In the genomic region with DNA sequence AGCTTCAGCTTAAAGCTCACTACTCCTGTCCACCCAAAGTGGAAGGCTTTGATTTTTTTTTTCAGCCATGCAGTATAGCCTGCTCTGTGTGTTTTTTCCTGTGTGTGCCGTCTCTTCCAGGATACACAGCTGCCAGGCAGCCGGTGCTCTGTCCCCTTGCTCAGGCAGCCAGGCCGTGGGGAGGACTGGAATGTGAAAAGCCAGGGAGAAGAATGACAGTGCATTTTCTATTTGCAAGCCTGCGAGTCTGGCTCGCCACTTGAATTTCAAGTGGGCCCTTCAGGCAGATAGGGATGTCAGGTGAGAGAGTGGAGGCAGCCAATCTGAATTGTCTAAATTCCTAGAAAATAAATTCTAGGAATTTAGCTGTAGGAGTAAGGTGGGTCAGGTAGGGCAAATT, we compare ENCODE assay signal across 10 mouse cellular contexts. TPM values are rescaled to one million over a fixed set of nuclear protein-coding genes. Genes with fewer than 3 reads are reported as not detected.
DNase-seq lines count a peak whose midpoint lies in the region; ATAC-seq and TF ChIP-seq lines count a peak whose summit lies in the region.
"Had no signal": no experiment of that assay in that cellular context is flagged by ENCODE, and none has a peak within 500 bp of the region (broad histone marks: within the 10 kb centered on the region; RNA-seq: fewer than 3 reads in every experiment).

No protein-coding gene starts in this region.

- H3K4me2 ChIP-seq in embryonic facial prominence, embryonic 14.5 days (ENCODE audit: low read depth, low read length): no peak overlapping the region
- H3K4me2 ChIP-seq in hindbrain, embryonic 14.5 days (replicated peaks): no peak overlapping the region
- H3K4me2 ChIP-seq in midbrain, embryonic 16.5 days (ENCODE audit: low read length): no peak overlapping the region

- ATAC-seq in embryonic facial prominence, embryonic 14.5 days (ENCODE audit: low read depth): peak; percentile 41; the same call in 1 of the 2 replicates
- peak; percentile 61 for ATAC-seq in hindbrain, embryonic 14.5 days (ENCODE audit: low FRiP score)
- ATAC-seq in midbrain, embryonic 16.5 days: peak; percentile 73; the same call in 1 of the 2 replicates
- ATAC-seq: Patski had no signal

- TF ChIP-seq POLR2A in thymus, adult 2 months (IDR thresholded peaks at IDR 0.05; ENCODE audit: control insufficient read depth, extremely low read depth, insufficient read depth, low read length, poor library complexity): no peak

- H3K9me3 ChIP-seq in embryonic facial prominence, embryonic 14.5 days (ENCODE audit: control insufficient read depth, low read length): no peaks in the 10 kb centered on the region
- H3K9me3 ChIP-seq in hindbrain, embryonic 14.5 days (ENCODE audit: control insufficient read depth, low read length): no peaks in the 10 kb centered on the region
- no peaks in the 10 kb centered on the region for H3K9me3 ChIP-seq in midbrain, embryonic 16.5 days (replicated peaks; ENCODE audit: control insufficient read depth, low read length, poor library complexity, severe bottlenecking)

- peak; percentile 3 to 6 for DNase-seq in layer of hippocampus, adult 8-10 months (ENCODE audit: low spot score in 2 of 2)
- no peak for DNase-seq in layer of hippocampus, postnatal 36 days
- DNase-seq in embryonic facial prominence, embryonic 14.5 days (ENCODE audit: low spot score): peak; percentile 70
- peak; percentile 33 for DNase-seq in hindbrain, embryonic 14.5 days (ENCODE audit: low spot score)
- DNase-seq in adrenal gland, postnatal 4 days (ENCODE audit: low spot score in 2 of 2): no peak
- no peak for DNase-seq in thymus, adult 2 months
- no peak for DNase-seq in adrenal gland, adult 2 months

- 18% methylated on average over 5 of the region's 5 CpGs for WGBS in embryonic facial prominence, embryonic 14.5 days
- 13% methylated on average over 5 of the region's 5 CpGs for whole genome bisulfite sequencing in hindbrain, embryonic 14.5 days
- WGBS in midbrain, embryonic 16.5 days: 17% methylated on average over 5 of the region's 5 CpGs
- 72% methylated on average over 5 of the region's 5 CpGs for WGBS in thymus, adult 2 months

- H3K27ac ChIP-seq in embryonic facial prominence, embryonic 14.5 days (replicated peaks; ENCODE audit: low read depth, low read length): peak overlapping the region; percentile 39
- H3K27ac ChIP-seq in hindbrain, embryonic 14.5 days: peak overlapping the region; percentile 24; the same call in 1 of the 2 replicates
- H3K27ac ChIP-seq in midbrain, embryonic 16.5 days (ENCODE audit: low read length): peak overlapping the region; percentile 44; the same call in 1 of the 2 replicates
- H3K27ac ChIP-seq in thymus, adult 2 months (ENCODE audit: control insufficient read depth, insufficient read depth, low read length): no peak overlapping the region

- H3K4me1 ChIP-seq in embryonic facial prominence, embryonic 14.5 days (ENCODE audit: control insufficient read depth, insufficient read depth, low read length): peaks cover 15% of the 10 kb centered on the region
- peaks cover 7% of the 10 kb centered on the region for H3K4me1 ChIP-seq in hindbrain, embryonic 14.5 days (replicated peaks; ENCODE audit: control insufficient read depth, insufficient read depth, low read length)
- peaks cover 10% of the 10 kb centered on the region for H3K4me1 ChIP-seq in midbrain, embryonic 16.5 days (ENCODE audit: control insufficient read depth, insufficient read depth, low read length)
- H3K4me1 ChIP-seq in thymus, adult 2 months (replicated peaks; ENCODE audit: control insufficient read depth, insufficient read depth, low read length): peaks cover 3% of the 10 kb centered on the region

- H3K4me3 ChIP-seq in embryonic facial prominence, embryonic 14.5 days (ENCODE audit: low read depth, low read length): no peak overlapping the region
- H3K4me3 ChIP-seq in hindbrain, embryonic 14.5 days (replicated peaks; ENCODE audit: low read length): no peak overlapping the region
- H3K4me3 ChIP-seq in midbrain, embryonic 16.5 days (ENCODE audit: low read depth, low read length): no peak overlapping the region
- H3K4me3 ChIP-seq in thymus, adult 2 months (ENCODE audit: control insufficient read depth, insufficient read depth, low read length): no peak overlapping the region

- no peak for TF ChIP-seq CTCF in thymus, adult 2 months (IDR thresholded peaks at IDR 0.05; ENCODE audit: borderline replicate concordance, control insufficient read depth, extremely low read depth, insufficient read depth, low read length, poor library complexity)

- H3K9ac ChIP-seq in embryonic facial prominence, embryonic 14.5 days (ENCODE audit: low read depth, low read length): no peak overlapping the region
- H3K9ac ChIP-seq in hindbrain, embryonic 14.5 days: no peak overlapping the region
- no peak overlapping the region for H3K9ac ChIP-seq in midbrain, embryonic 16.5 days (ENCODE audit: low read depth, low read length)

- H3K27me3 ChIP-seq in embryonic facial prominence, embryonic 14.5 days (replicated peaks; ENCODE audit: control insufficient read depth, insufficient read depth, low read length): no peaks in the 10 kb centered on the region
- no peaks in the 10 kb centered on the region for H3K27me3 ChIP-seq in hindbrain, embryonic 14.5 days (ENCODE audit: control insufficient read depth, insufficient read depth, low read length)
- no peaks in the 10 kb centered on the region for H3K27me3 ChIP-seq in midbrain, embryonic 16.5 days (ENCODE audit: control insufficient read depth, insufficient read depth, low read depth, low read length)
- no peaks in the 10 kb centered on the region for H3K27me3 ChIP-seq in thymus, adult 2 months (ENCODE audit: control insufficient read depth, insufficient read depth, low read length)
- H3K27me3 ChIP-seq: Patski had no signal

- H3K36me3 ChIP-seq in embryonic facial prominence, embryonic 14.5 days (ENCODE audit: control insufficient read depth, insufficient read depth, low read length): no peaks in the 10 kb centered on the region
- no peaks in the 10 kb centered on the region for H3K36me3 ChIP-seq in hindbrain, embryonic 14.5 days (replicated peaks; ENCODE audit: control insufficient read depth, insufficient read depth)
- no peaks in the 10 kb centered on the region for H3K36me3 ChIP-seq in midbrain, embryonic 16.5 days (ENCODE audit: control insufficient read depth, insufficient read depth, low read length)
- H3K36me3 ChIP-seq in thymus, adult 2 months (ENCODE audit: control insufficient read depth, insufficient read depth, low read length): no peaks in the 10 kb centered on the region

RNA-seq across cellular contexts. Expression of gene Ahnak, which starts 38.7 kb away (rescaled TPM):
- 10 to 100 TPM; 27.0 to 32.2 (median 29.0) TPM for total RNA-seq in layer of hippocampus, adult 8-10 months (2022)
- total RNA-seq in layer of hippocampus, postnatal 36 days (2021): 10 to 100 TPM; 14.5 to 24.0 TPM
- polyA plus RNA-seq in embryonic facial prominence, embryonic 14.5 days (2014; fragmentation: Nextera tagmentation; extraction: Ambion mirVana): 44.8 and 57.6 TPM in 2 replicates
- polyA plus RNA-seq in hindbrain, embryonic 14.5 days (2014; fragmentation: Nextera tagmentation; extraction: Ambion mirVana): 4.5 and 4.9 TPM in 2 replicates
- polyA plus RNA-seq in midbrain, embryonic 16.5 days (2015; fragmentation: Nextera tagmentation; extraction: Ambion mirVana): 2.7 and 3.2 TPM in 2 replicates
- total RNA-seq in adrenal gland, postnatal 4 days (2021): 100 to 1,000 TPM; 125 to 131 TPM
- 6.0 and 7.9 TPM in 2 replicates for polyA plus RNA-seq in thymus, adult 2 months (2012; rRNA removed)
- total RNA-seq in adrenal gland, adult 2 months (2021): 100 to 1,000 TPM in 1 of 2 experiments, 10 to 100 TPM in 1; 91.1 to 152 TPM
- polyA plus RNA-seq in adrenal gland, adult 2 months (2012; rRNA removed): 5.4 and 7.4 TPM in 2 replicates

RNA-seq across cellular contexts. Expression of gene Scgb1a1, which starts 60.0 kb away (rescaled TPM):
- not detected for total RNA-seq in layer of hippocampus, adult 8-10 months (2022)
- not detected for total RNA-seq in layer of hippocampus, postnatal 36 days (2021)
- not detected in 2 replicates for polyA plus RNA-seq in embryonic facial prominence, embryonic 14.5 days (2014; fragmentation: Nextera tagmentation; extraction: Ambion mirVana)
- not detected in 2 replicates for polyA plus RNA-seq in hindbrain, embryonic 14.5 days (2014; fragmentation: Nextera tagmentation; extraction: Ambion mirVana)
- polyA plus RNA-seq in midbrain, embryonic 16.5 days (2015; fragmentation: Nextera tagmentation; extraction: Ambion mirVana): not detected in 2 replicates
- total RNA-seq in adrenal gland, postnatal 4 days (2021): not detected
- polyA plus RNA-seq in thymus, adult 2 months (2012; rRNA removed): 65.9 and 174 TPM in 2 replicates
- not detected for total RNA-seq in adrenal gland, adult 2 months (2021)
- polyA plus RNA-seq in adrenal gland, adult 2 months (2012; rRNA removed): 4.5 TPM in 1 of 2 replicates, not detected in the other
- total RNA-seq: gastrocnemius, adult 8-10 months had no signal
- polyA plus RNA-seq: Patski had no signal

Comparison
In these comparisons a context has a peak if more than half of its experiments do, and no peak if none do; other contexts are left out.
1. DNase-seq: peak in layer of hippocampus, adult 8-10 months (2 of 2), embryonic facial prominence, embryonic 14.5 days (single experiment) and hindbrain, embryonic 14.5 days (single experiment); none in layer of hippocampus, postnatal 36 days (0 of 2), adrenal gland, postnatal 4 days (0 of 2), thymus, adult 2 months (single experiment) and adrenal gland, adult 2 months (single experiment).
2. RNA of gene Scgb1a1, which starts 60.0 kb away (polyA plus RNA-seq): 65.9 to 174 TPM in thymus, adult 2 months; not detected in embryonic facial prominence, embryonic 14.5 days, not detected in hindbrain, embryonic 14.5 days, not detected in midbrain, embryonic 16.5 days and 4.5 TPM in adrenal gland, adult 2 months; every median in the first group is over 10 times any median in the second.
3. Peak in every context shown above with its lines, with median percentiles within 50 percentile points of each other: ATAC-seq.